Mouse (Mus musculus) left cerebral cortex, postnatal 25 days (tissue): ENCODE data around the gene Ms4a4b. TPM values are rescaled to one million over a fixed set of nuclear protein-coding genes. Genes with fewer than 3 reads are reported as not detected.
"Not testable (repeated sequence)": the region's sequence is repeated elsewhere in the genome, so short reads cannot be mapped to it uniquely, and the experiment has no call there.

Experiments
- DNase-seq, 2 experiments: peaks; one replicate each; pipeline ENCODE4 v3.0.0; 2022; ENCODE audit warnings: low spot score in 2 of 2, mixed read lengths in 1 of 2
- intact Hi-C: fragments of 180-260 bp; cut with DNase I; formaldehyde crosslinking; loops from one replicate; pipeline ENCODE4 v1.15.1; 2025
- total RNA-seq, 2 experiments: library from RNA; stranded (reverse); gene quantifications; 2 replicates each; pipeline ENCODE4 v1.2.3; 2021

Ms4a4b gene
- total RNA-seq, 2 experiments from 2014 or later, result 0.57 TPM; not detected in 1

GRCm38 (mm10) chr19:11484388-11484787 is 41.0 kb downstream of the Ms4a4b start:
- intact Hi-C loops, result no loop called here
- peak in 1 of 2 experiments; percentile 49 for DNase-seq

- intact Hi-C loops, result no loop called here
- DNase-seq, result no peak
Measured at GRCm38 (mm10) chr19:11485266-11485665, 41.9 kb downstream of the Ms4a4b start.

GRCm38 (mm10) chr19:11485746-11486145 is 42.4 kb downstream of the Ms4a4b start, which contains the start of gene Gm8369:
Gm8369 (plus strand) TSS chr19:11485938.
- intact Hi-C loops, result no loop called here
- DNase-seq, result peak; percentile 30 to 83

- intact Hi-C loops, result no loop called here
Measured at GRCm38 (mm10) chr19:11486599-11486998, 43.2 kb downstream of the Ms4a4b start.

GRCm38 (mm10) chr19:11491406-11492189 is 48.2 kb downstream of the Ms4a4b start:
- DNase-seq, result no peak
- intact Hi-C loops, result loop anchor here (5.0 kb wide), 1 partner anchor 104 kb away; no protein-coding TSS in a partner anchor

More at GRCm38 (mm10) chr19:11486599-11486998, 43.2 kb downstream of the Ms4a4b start:
- no peak for DNase-seq

GRCm38 (mm10) chr19:11492671-11493070 is 49.3 kb downstream of the Ms4a4b start:
- intact Hi-C loops, result loop anchor here (5.0 kb wide), 1 partner anchor 105 kb away; no protein-coding TSS in a partner anchor
- DNase-seq, result no peak

GRCm38 (mm10) chr19:11494519-11494918 is 51.2 kb downstream of the Ms4a4b start:
- intact Hi-C loops, result loop anchor here (5.0 kb wide), 1 partner anchor 107 kb away; no protein-coding TSS in a partner anchor
- DNase-seq, result no peak

- no peak for DNase-seq
- intact Hi-C loops, result no loop called here
Measured at GRCm38 (mm10) chr19:11496361-11496760, 53.0 kb downstream of the Ms4a4b start.

GRCm38 (mm10) chr19:11497300-11497699 is 53.9 kb downstream of the Ms4a4b start:
- DNase-seq, intact Hi-C loops: not testable (repeated sequence)

- DNase-seq, result no peak
- intact Hi-C loops, result loop anchor here (2.0 kb wide), 1 partner anchor 48 kb away; no protein-coding TSS in a partner anchor
Measured at GRCm38 (mm10) chr19:11500796-11501195, 57.4 kb downstream of the Ms4a4b start.

GRCm38 (mm10) chr19:11501326-11501725 is 58.0 kb downstream of the Ms4a4b start:
- intact Hi-C loops, result loop anchor here (2.0 kb wide), 1 partner anchor 47 kb away; no protein-coding TSS in a partner anchor
- DNase-seq, result no peak

- DNase-seq, result no peak
- intact Hi-C loops, result no loop called here
Measured at GRCm38 (mm10) chr19:11504857-11505256, 61.5 kb downstream of the Ms4a4b start.

GRCm38 (mm10) chr19:11513458-11513857 is 70.1 kb downstream of the Ms4a4b start:
- no peak for DNase-seq
- intact Hi-C loops, result no loop called here

GRCm38 (mm10) chr19:11516246-11516645 is 72.9 kb downstream of the Ms4a4b start, which contains the start of gene Ms4a6b:
Ms4a6b (plus strand) TSS chr19:11516512.
- no peak for DNase-seq
- intact Hi-C loops, result no loop called here

Other genes starting within 250 kb of the Ms4a4b start
- not detected for gene Ms4a13, start 246.8 kb upstream of the Ms4a4b start, total RNA-seq
- not detected for gene Ms4a12, start 211.1 kb upstream of the Ms4a4b start, total RNA-seq
- not detected for gene Ms4a1, start 177.3 kb upstream of the Ms4a4b start, total RNA-seq
- gene Ms4a5, start 159.7 kb upstream of the Ms4a4b start, total RNA-seq, result not detected
- gene Ms4a14, start 129.1 kb upstream of the Ms4a4b start, total RNA-seq, result not detected
- gene Ms4a7, start 107.4 kb upstream of the Ms4a4b start, total RNA-seq, result under 1 TPM; 0.34 to 0.53 TPM
- 1 to 10 TPM in 1 of 2 experiments, under 1 TPM in 1; 0.69 to 1.2 TPM for gene Ms4a4a, start 68.0 kb upstream of the Ms4a4b start, total RNA-seq
- not detected for gene Ms4a4c, start 38.8 kb upstream of the Ms4a4b start, total RNA-seq
- 1 to 10 TPM; 1.5 to 1.7 TPM for gene Ms4a6c, start 25.8 kb downstream of the Ms4a4b start, total RNA-seq
- gene Gm8369, start 42.4 kb downstream of the Ms4a4b start, total RNA-seq, result under 1 TPM; 0.30 to 0.39 TPM
- 1 to 10 TPM in 1 of 2 experiments, under 1 TPM in 1; 0.96 to 2.0 TPM for gene Ms4a6b, start 73.0 kb downstream of the Ms4a4b start, total RNA-seq
- gene Ms4a4d, start 93.2 kb downstream of the Ms4a4b start, total RNA-seq, result not detected
- 1 to 10 TPM; 1.2 to 1.8 TPM for gene Ms4a6d, start 161.3 kb downstream of the Ms4a4b start, total RNA-seq
- not detected for gene Ms4a2, start 180.2 kb downstream of the Ms4a4b start, total RNA-seq
- gene Ms4a3, start 197.3 kb downstream of the Ms4a4b start, total RNA-seq, result not detected
- gene Oosp2, start 217.0 kb downstream of the Ms4a4b start, total RNA-seq, result not detected
- gene Oosp1, start 247.6 kb downstream of the Ms4a4b start, total RNA-seq, result not detected